Comparison of ENCODE assay signal across 26 mouse cellular contexts in genomic region chr13:10574951-10575350, GRCm38 (mm10).
DNase-seq lines count a peak whose midpoint lies in the region; ATAC-seq and TF ChIP-seq lines count a peak whose summit lies in the region.
"Had no signal": no experiment of that assay in that cellular context is flagged by ENCODE, and none has a peak within 500 bp of the region (broad histone marks: within the 10 kb centered on the region; RNA-seq: fewer than 3 reads in every experiment).

No protein-coding gene starts in this region.

- WGBS in forebrain, embryonic 14.5 days, result 70% methylated on average over 5 of the region's 5 CpGs
- 67% methylated on average over 5 of the region's 5 CpGs for WGBS in forebrain, embryonic 12.5 days
- 89% methylated on average over 5 of the region's 5 CpGs for WGBS in embryonic facial prominence, embryonic 10.5 days

- H3K9me3 ChIP-seq in forebrain, embryonic 14.5 days (replicated peaks; ENCODE audit: control insufficient read depth, low read length), result no peaks in the 10 kb centered on the region
- H3K9me3 ChIP-seq in forebrain, embryonic 12.5 days, result no peaks in the 10 kb centered on the region
- H3K9me3 ChIP-seq in embryonic facial prominence, embryonic 10.5 days, result no peaks in the 10 kb centered on the region
- H3K9me3 ChIP-seq: embryonic facial prominence, embryonic 13.5 days; G1E; heart, embryonic 10.5 days; hindbrain, embryonic 12.5 days had no signal

- no peak for TF ChIP-seq CTCF in layer of hippocampus, adult 2 months (conservative IDR thresholded peaks at IDR 0.05)

- no peaks in the 10 kb centered on the region for H3K36me3 ChIP-seq in forebrain, embryonic 14.5 days (ENCODE audit: control insufficient read depth, insufficient read depth, low read length)
- no peaks in the 10 kb centered on the region for H3K36me3 ChIP-seq in forebrain, embryonic 12.5 days (replicated peaks)
- no peaks in the 10 kb centered on the region for H3K36me3 ChIP-seq in embryonic facial prominence, embryonic 10.5 days (replicated peaks)
- H3K36me3 ChIP-seq: embryonic facial prominence, embryonic 13.5 days; G1E; heart, embryonic 10.5 days; hindbrain, embryonic 12.5 days had no signal

- no peaks in the 10 kb centered on the region for H3K4me1 ChIP-seq in forebrain, embryonic 14.5 days (ENCODE audit: control insufficient read depth, insufficient read depth, low read length)
- H3K4me1 ChIP-seq in forebrain, embryonic 12.5 days, result no peaks in the 10 kb centered on the region
- H3K4me1 ChIP-seq in embryonic facial prominence, embryonic 10.5 days, result no peaks in the 10 kb centered on the region
- H3K4me1 ChIP-seq: embryonic facial prominence, embryonic 13.5 days; heart, embryonic 10.5 days; hindbrain, embryonic 12.5 days had no signal

- H3K4me3 ChIP-seq in forebrain, embryonic 14.5 days (ENCODE audit: low read depth, low read length), result no peak overlapping the region
- no peak overlapping the region for H3K4me3 ChIP-seq in forebrain, embryonic 12.5 days (replicated peaks)
- H3K4me3 ChIP-seq in layer of hippocampus, adult 2 months, result no peak overlapping the region
- no peak overlapping the region for H3K4me3 ChIP-seq in embryonic facial prominence, embryonic 10.5 days
- H3K4me3 ChIP-seq: embryonic facial prominence, embryonic 13.5 days; heart, embryonic 10.5 days; hindbrain, embryonic 12.5 days had no signal

- no peaks in the 10 kb centered on the region for H3K27me3 ChIP-seq in forebrain, embryonic 14.5 days (replicated peaks; ENCODE audit: control insufficient read depth, insufficient read depth, low read length)
- H3K27me3 ChIP-seq in forebrain, embryonic 12.5 days, result no peaks in the 10 kb centered on the region
- H3K27me3 ChIP-seq in embryonic facial prominence, embryonic 10.5 days (replicated peaks; ENCODE audit: low read depth, poor library complexity, severe bottlenecking), result no peaks in the 10 kb centered on the region
- H3K27me3 ChIP-seq: embryonic facial prominence, embryonic 13.5 days; hindbrain, embryonic 12.5 days; Patski had no signal

- peak; percentile 11 for DNase-seq in forebrain, embryonic 14.5 days (ENCODE audit: low spot score)
- DNase-seq in layer of hippocampus, adult 2 months (ENCODE audit: low spot score in 2 of 2), result peak in 1 of 2 experiments; percentile 45
- no peak for DNase-seq in layer of hippocampus, postnatal 36 days
- peak; percentile 12 to 20 for DNase-seq in left cerebral cortex, postnatal 14 days (ENCODE audit: low spot score in 2 of 2)
- DNase-seq in left cerebral cortex, postnatal 10 days (ENCODE audit: extremely low spot score in 1 of 2, low spot score in 2 of 2), result no peak
- DNase-seq in brain, adult 2 months (ENCODE audit: low read depth, low spot score), result peak; percentile 64
- DNase-seq in embryonic facial prominence, embryonic 10.5 days (ENCODE audit: low spot score), result no peak
- DNase-seq: adrenal gland, postnatal 25 days; B cell, adult 2 months; cerebellum, adult 11-12 months; cerebellum, adult 9-10 months; cerebellum, postnatal 25 days; gastrocnemius, postnatal 10 days; heart, adult 18-20 months; heart, postnatal 10 days; heart, postnatal 4 days had no signal

- H3K4me2 ChIP-seq in forebrain, embryonic 14.5 days (ENCODE audit: low read length), result no peak overlapping the region
- no peak overlapping the region for H3K4me2 ChIP-seq in forebrain, embryonic 12.5 days
- H3K4me2 ChIP-seq: embryonic facial prominence, embryonic 13.5 days; hindbrain, embryonic 12.5 days had no signal

- ATAC-seq in forebrain, embryonic 14.5 days, result no peak
- no peak for ATAC-seq in forebrain, embryonic 12.5 days (ENCODE audit: low FRiP score)
- ATAC-seq: activated CD4-positive, CD25-positive, alpha-beta regulatory T cell, adult 4 months; CD4-positive, CD25-positive, alpha-beta regulatory T cell, adult 4 months; hindbrain, embryonic 16.5 days; inflammation-experienced regulatory T-cells, adult 6 months; Patski had no signal

- no peak overlapping the region for H3K27ac ChIP-seq in forebrain, embryonic 14.5 days (ENCODE audit: low read depth, low read length)
- no peak overlapping the region for H3K27ac ChIP-seq in forebrain, embryonic 12.5 days
- peak overlapping the region; percentile 28; the same call in 1 of the 2 replicates for H3K27ac ChIP-seq in layer of hippocampus, adult 2 months
- no peak overlapping the region for H3K27ac ChIP-seq in embryonic facial prominence, embryonic 10.5 days (replicated peaks)
- H3K27ac ChIP-seq: embryonic facial prominence, embryonic 13.5 days; heart, embryonic 10.5 days; hindbrain, embryonic 12.5 days had no signal

- intact Hi-C loops in left cerebral cortex, postnatal 14 days (cut with DNase I), result no loop called here
- intact Hi-C loops in left cerebral cortex, postnatal 10 days (cut with DNase I), result no loop called here

- no peak overlapping the region for H3K9ac ChIP-seq in forebrain, embryonic 14.5 days (ENCODE audit: low read length)
- H3K9ac ChIP-seq in forebrain, embryonic 12.5 days, result no peak overlapping the region
- H3K9ac ChIP-seq: embryonic facial prominence, embryonic 13.5 days; hindbrain, embryonic 12.5 days had no signal

Comparison
In these comparisons a context has a peak if more than half of its experiments do, and no peak if none do; other contexts are left out.
1. DNase-seq: peak in forebrain, embryonic 14.5 days (single experiment), left cerebral cortex, postnatal 14 days (2 of 2) and brain, adult 2 months (single experiment); none in layer of hippocampus, postnatal 36 days (0 of 2), left cerebral cortex, postnatal 10 days (0 of 2) and embryonic facial prominence, embryonic 10.5 days (single experiment).